Mouse (Mus musculus) forebrain, embryonic 14.5 days (tissue): ENCODE measurements around the gene Tmem19. TPM values are rescaled to one million over a fixed set of nuclear protein-coding genes. Genes with fewer than 3 reads are reported as not detected.
A peak's percentile ranks its signal among the peaks of the same experiment; 100 is the strongest.

Source experiments
- ATAC-seq: fragments of 200-750 bp; cut with Nextera tagmentation; 2 replicates; pipeline ENCODE4 v1.8.0; 2017; ENCODE audit warnings: mild to moderate bottlenecking, moderate library complexity
- DNase-seq: peaks from one replicate; pipeline ENCODE4 v3.0.0-alpha.2; 2015; ENCODE audit warnings: low spot score
- H3K27ac ChIP-seq: fragments of 300-500 bp; sonication (generic); 2 replicates; pipeline ENCODE4 v1.5.1; 2014; ENCODE audit warnings: low read depth, mild to moderate bottlenecking, control low read depth, low read length, moderate library complexity
- H3K27me3 ChIP-seq: fragments of 300-500 bp; sonication (generic); replicated peaks from 2 replicates; pipeline ENCODE4 v1.6.1; 2014; ENCODE audit warnings: low read length, control low read depth, mixed read lengths; ENCODE audit not compliant: control insufficient read depth, insufficient read depth
- H3K36me3 ChIP-seq: fragments of 300-500 bp; sonication (generic); 2 replicates; pipeline ENCODE4 v1.6.1; 2014; ENCODE audit warnings: low read length, control low read depth; ENCODE audit not compliant: control insufficient read depth, insufficient read depth
- H3K4me1 ChIP-seq: fragments of 300-500 bp; sonication (generic); 2 replicates; pipeline ENCODE4 v1.6.1; 2014; ENCODE audit warnings: antibody characterized with exemption, low read length, control low read depth; ENCODE audit not compliant: control insufficient read depth, insufficient read depth
- H3K4me2 ChIP-seq: fragments of 300-500 bp; sonication (generic); 2 replicates; pipeline ENCODE4 v1.6.1; 2014; ENCODE audit warnings: mild to moderate bottlenecking, control low read depth, low read length
- H3K4me3 ChIP-seq: fragments of 300-500 bp; sonication (generic); 2 replicates; pipeline ENCODE4 v1.5.1; 2014; ENCODE audit warnings: low read depth, low read length, control low read depth
- H3K9ac ChIP-seq: fragments of 300-500 bp; sonication (generic); 2 replicates; pipeline ENCODE4 v1.6.1; 2014; ENCODE audit warnings: mild to moderate bottlenecking, low read length, control low read depth, moderate library complexity
- H3K9me3 ChIP-seq: fragments of 300-500 bp; sonication (generic); replicated peaks from 2 replicates; pipeline ENCODE4 v1.6.1; 2016; ENCODE audit warnings: low read length, control low read depth, mixed read lengths; ENCODE audit not compliant: control insufficient read depth
- WGBS: fragments of 180-500 bp; shearing (Covaris S2); extraction: QIAGEN DNeasy Blood & Tissue Kit; methylation state at CpG from one replicate; pipeline ENCODE4 v1.1.7; 2014; 5-methylcytosine and 5-hydroxymethylcytosine counted together
- polyA plus RNA-seq: library from polyadenylated mRNA; unstranded; fragments of >200 nt; fragmentation: Nextera tagmentation; extraction: Ambion mirVana; gene quantifications from 2 replicates; pipeline ENCODE4 v1.2.1, GENCODE M21; 2014

Gene Tmem19
- polyA plus RNA-seq, 1 experiment from 2014 or later, result 43.6 TPM

GRCm38 (mm10) chr10:115355016-115355415, 7.3 kb downstream of the Tmem19 start:
- H3K9ac ChIP-seq, result no peak overlapping the region
- no peak overlapping the region for H3K4me2 ChIP-seq
- peaks cover 17% of the 10 kb centered on the region for H3K36me3 ChIP-seq
- 91% methylated on average over 6 of the region's 6 CpGs for WGBS
- DNase-seq, result no peak
- ATAC-seq, result no peak
- no peak overlapping the region for H3K27ac ChIP-seq
- no peaks in the 10 kb centered on the region for H3K9me3 ChIP-seq
- no peaks in the 10 kb centered on the region for H3K4me1 ChIP-seq
- no peaks in the 10 kb centered on the region for H3K27me3 ChIP-seq
- H3K4me3 ChIP-seq, result no peak overlapping the region

- Histone ChIP-seq H3K36me3 (peaks cover 17% of the 10 kb centered on the region), H3K27ac (no peak overlapping the region), H3K9me3 (no peaks in the 10 kb centered on the region), H3K4me2 (no peak overlapping the region), H3K4me1 (no peaks in the 10 kb centered on the region), H3K9ac (no peak overlapping the region), H3K27me3 (no peaks in the 10 kb centered on the region), H3K4me3 (no peak overlapping the region)
- ATAC-seq, result no peak
- WGBS, result 52% methylated on average over 6 of the region's 6 CpGs
- DNase-seq, result peak; percentile 13
These were observed 7.7 kb downstream of the Tmem19 start for GRCm38 (mm10) chr10:115354553-115354952.

- H3K9me3 ChIP-seq, result no peaks in the 10 kb centered on the region
- no peak overlapping the region for H3K27ac ChIP-seq
- 74% methylated on average over 2 of the region's 2 CpGs for WGBS
- H3K27me3 ChIP-seq, result no peaks in the 10 kb centered on the region
- H3K36me3 ChIP-seq, result peaks cover 4% of the 10 kb centered on the region; the same call in 1 of the 2 replicates
- H3K4me1 ChIP-seq, result no peaks in the 10 kb centered on the region
- no peak overlapping the region for H3K4me3 ChIP-seq
- H3K9ac ChIP-seq, result no peak overlapping the region
- H3K4me2 ChIP-seq, result no peak overlapping the region
- DNase-seq, result no peak
- ATAC-seq, result no peak
These were observed 11.4 kb downstream of the Tmem19 start for GRCm38 (mm10) chr10:115350810-115351397.

GRCm38 (mm10) chr10:115349509-115349908, 12.8 kb downstream of the Tmem19 start:
- Histone ChIP-seq H3K27me3 (no peaks in the 10 kb centered on the region), H3K4me3 (no peak overlapping the region), H3K4me1 (no peaks in the 10 kb centered on the region), H3K9ac (no peak overlapping the region), H3K4me2 (no peak overlapping the region), H3K36me3 (peaks cover 6% of the 10 kb centered on the region; the same call in 1 of the 2 replicates), H3K27ac (no peak overlapping the region), H3K9me3 (no peaks in the 10 kb centered on the region)
- no peak for ATAC-seq
- DNase-seq, result no peak
- WGBS, result 81% methylated on average over 7 of the region's 7 CpGs

- Histone ChIP-seq H3K4me3 (no peak overlapping the region), H3K4me2 (no peak overlapping the region), H3K36me3 (peaks cover 6% of the 10 kb centered on the region; the same call in 1 of the 2 replicates), H3K9ac (no peak overlapping the region), H3K27ac (peak overlapping the region; percentile 36; the same call in 1 of the 2 replicates), H3K27me3 (no peaks in the 10 kb centered on the region), H3K4me1 (no peaks in the 10 kb centered on the region), H3K9me3 (no peaks in the 10 kb centered on the region)
- ATAC-seq (peak; percentile 71; the same call in 1 of the 2 replicates), DNase-seq (peak; percentile 54)
- 70% methylated on average over 10 of the region's 10 CpGs for WGBS
These were observed 13.3 kb downstream of the Tmem19 start for GRCm38 (mm10) chr10:115349029-115349428.

- peaks cover 12% of the 10 kb centered on the region for H3K36me3 ChIP-seq
- no peak overlapping the region for H3K27ac ChIP-seq
- H3K4me1 ChIP-seq, result no peaks in the 10 kb centered on the region
- no peaks in the 10 kb centered on the region for H3K9me3 ChIP-seq
- H3K4me3 ChIP-seq, result no peak overlapping the region
- no peak for DNase-seq
- no peak for ATAC-seq
- WGBS, result 84% methylated on average over 6 of the region's 6 CpGs
- H3K9ac ChIP-seq, result no peak overlapping the region
- no peaks in the 10 kb centered on the region for H3K27me3 ChIP-seq
- no peak overlapping the region for H3K4me2 ChIP-seq
These were observed 14.2 kb downstream of the Tmem19 start for GRCm38 (mm10) chr10:115348131-115348530.

- Histone ChIP-seq H3K4me2 (no peak overlapping the region), H3K36me3 (peaks cover 28% of the 10 kb centered on the region), H3K9ac (no peak overlapping the region), H3K27me3 (no peaks in the 10 kb centered on the region), H3K4me3 (no peak overlapping the region), H3K27ac (no peak overlapping the region), H3K4me1 (no peaks in the 10 kb centered on the region), H3K9me3 (no peaks in the 10 kb centered on the region)
- ATAC-seq (no peak), DNase-seq (no peak)
These were observed 15.9 kb downstream of the Tmem19 start for GRCm38 (mm10) chr10:115346444-115346843.

- Histone ChIP-seq H3K27me3 (no peaks in the 10 kb centered on the region), H3K4me3 (no peak overlapping the region), H3K36me3 (peaks cover 46% of the 10 kb centered on the region), H3K9me3 (no peaks in the 10 kb centered on the region), H3K4me2 (no peak overlapping the region), H3K4me1 (no peaks in the 10 kb centered on the region), H3K27ac (no peak overlapping the region), H3K9ac (no peak overlapping the region)
- 84% methylated on average over 4 of the region's 4 CpGs for WGBS
- DNase-seq (no peak), ATAC-seq (no peak)
These were observed 19.4 kb downstream of the Tmem19 start for GRCm38 (mm10) chr10:115342771-115343425.

GRCm38 (mm10) chr10:115339820-115340328, 22.4 kb downstream of the Tmem19 start:
- no peak for ATAC-seq
- H3K9ac ChIP-seq, result no peak overlapping the region
- no peak for DNase-seq
- H3K4me2 ChIP-seq, result no peak overlapping the region
- H3K36me3 ChIP-seq, result peaks cover 40% of the 10 kb centered on the region
- 95% methylated on average over 7 of the region's 7 CpGs for WGBS
- no peaks in the 10 kb centered on the region for H3K4me1 ChIP-seq
- H3K27me3 ChIP-seq, result no peaks in the 10 kb centered on the region
- H3K4me3 ChIP-seq, result no peak overlapping the region
- H3K9me3 ChIP-seq, result no peaks in the 10 kb centered on the region
- H3K27ac ChIP-seq, result no peak overlapping the region
